Mouse (Mus musculus): ENCODE data around the gene Gm49380. TPM values are rescaled to one million over a fixed set of nuclear protein-coding genes. Genes with fewer than 3 reads are reported as not detected.

Gene Gm49380
- polyA plus RNA-seq, 1 experiment from 2014 or later, result 0.29 TPM

DNA sequence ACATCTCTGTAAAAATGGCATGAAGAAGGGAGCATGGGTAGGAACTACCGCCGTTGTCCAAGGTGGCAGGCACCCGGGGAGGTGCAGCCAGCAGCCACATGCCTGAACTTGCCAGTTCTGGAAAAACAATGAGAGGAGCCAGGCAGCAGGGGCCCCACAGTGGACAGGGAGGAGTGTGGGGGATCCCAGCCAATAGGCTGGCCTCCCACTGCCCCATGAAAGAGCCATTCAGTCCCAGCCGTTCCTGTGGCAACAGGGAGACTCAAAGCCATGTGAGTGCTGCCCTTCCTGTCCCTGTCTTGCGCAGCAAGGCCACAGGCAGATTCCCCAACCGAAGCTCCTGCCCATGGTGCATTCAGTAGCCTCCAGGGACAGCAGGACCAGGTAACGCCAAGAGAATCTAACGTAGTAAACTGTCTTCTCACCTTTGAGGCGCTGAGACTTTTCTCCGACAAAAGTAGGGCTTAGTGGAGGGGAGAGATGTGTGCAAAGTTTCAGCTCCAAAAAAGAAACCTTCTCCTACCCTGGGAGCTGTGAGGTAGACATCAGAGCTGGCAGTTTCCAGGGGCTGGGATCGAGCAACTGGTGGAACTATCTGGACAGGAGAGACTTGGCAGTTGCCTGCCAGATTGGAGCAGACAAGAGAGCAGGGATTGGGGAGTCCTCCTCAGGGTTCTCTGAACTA is 41.2 kb downstream of the Gm49380 start:
- Histone ChIP-seq H3K9me3 (ENCODE audit: low read length) (no peaks in the 10 kb centered on the region), H3K4me2 (replicated peaks; ENCODE audit: low read depth, low read length) (no peak overlapping the region), H3K4me1 (ENCODE audit: insufficient read depth, low read depth, low read length) (peaks cover 3% of the 10 kb centered on the region; the same call in 1 of the 2 replicates), H3K4me3 (ENCODE audit: low read depth, low read length) (no peak overlapping the region), H3K27ac (ENCODE audit: low read length) (no peak overlapping the region), H3K27me3 (replicated peaks; ENCODE audit: insufficient read depth, low read length) (no peaks in the 10 kb centered on the region; the same call in 1 of the 2 replicates), H3K9ac (replicated peaks; ENCODE audit: low read depth) (no peak overlapping the region), H3K36me3 (ENCODE audit: insufficient read depth, low read length) (no peaks in the 10 kb centered on the region)
- TF ChIP-seq CTCF (IDR thresholded peaks at IDR 0.05) (no peak), EP300 (IDR thresholded peaks at IDR 0.05) (no peak)
- 0 out of 2 replicates have a peak, but pooled peaks have one; percentile 12 for ATAC-seq
- 36% methylated on average over 11 of the region's 11 CpGs for WGBS
- DNase-seq (ENCODE audit: low spot score), result no peak

DNA sequence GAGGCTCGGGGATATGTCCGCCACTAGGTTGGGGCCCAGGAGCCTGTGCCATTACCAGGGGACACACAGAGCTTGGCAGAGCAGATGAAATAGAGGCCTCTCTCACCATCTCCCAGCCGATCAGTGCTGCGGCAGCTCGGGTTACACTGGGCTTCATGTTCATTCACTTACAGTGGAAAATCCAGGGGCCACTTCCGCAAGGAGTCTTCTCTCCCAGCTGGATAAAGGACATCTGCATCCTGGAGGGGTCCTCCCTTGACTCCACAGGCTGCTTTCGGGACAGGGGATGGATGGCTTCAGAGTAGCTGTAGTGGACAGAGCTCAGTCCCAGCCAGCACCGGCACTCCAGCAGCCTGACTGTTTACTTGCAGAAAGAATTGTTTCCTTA is 42.5 kb downstream of the Gm49380 start:
- peaks cover 3% of the 10 kb centered on the region; the same call in 1 of the 2 replicates for H3K4me1 ChIP-seq (ENCODE audit: insufficient read depth, low read depth, low read length)
- no peak overlapping the region for H3K27ac ChIP-seq (ENCODE audit: low read length)
- no peak overlapping the region for H3K9ac ChIP-seq (replicated peaks; ENCODE audit: low read depth)
- DNase-seq (ENCODE audit: low spot score), result no peak
- no peak for TF ChIP-seq CTCF (IDR thresholded peaks at IDR 0.05)
- no peak for TF ChIP-seq EP300 (IDR thresholded peaks at IDR 0.05)
- H3K27me3 ChIP-seq (replicated peaks; ENCODE audit: insufficient read depth, low read length), result no peaks in the 10 kb centered on the region; the same call in 1 of the 2 replicates
- ATAC-seq, result no peak
- H3K36me3 ChIP-seq (ENCODE audit: insufficient read depth, low read length), result no peaks in the 10 kb centered on the region
- WGBS, result 41% methylated on average over 8 of the region's 8 CpGs
- no peak overlapping the region for H3K4me3 ChIP-seq (ENCODE audit: low read depth, low read length)
- no peak overlapping the region for H3K4me2 ChIP-seq (replicated peaks; ENCODE audit: low read depth, low read length)
- H3K9me3 ChIP-seq (ENCODE audit: low read length), result no peaks in the 10 kb centered on the region

GRCm38 (mm10) chr9:44070113-44070843 is 43.0 kb downstream of the Gm49380 start:
- Histone ChIP-seq H3K4me3 (ENCODE audit: low read depth, low read length) (no peak overlapping the region), H3K4me1 (ENCODE audit: insufficient read depth, low read depth, low read length) (peaks cover 3% of the 10 kb centered on the region; the same call in 1 of the 2 replicates), H3K27me3 (replicated peaks; ENCODE audit: insufficient read depth, low read length) (no peaks in the 10 kb centered on the region; the same call in 1 of the 2 replicates), H3K9ac (replicated peaks; ENCODE audit: low read depth) (no peak overlapping the region), H3K27ac (ENCODE audit: low read length) (no peak overlapping the region), H3K4me2 (replicated peaks; ENCODE audit: low read depth, low read length) (no peak overlapping the region), H3K9me3 (ENCODE audit: low read length) (no peaks in the 10 kb centered on the region), H3K36me3 (ENCODE audit: insufficient read depth, low read length) (no peaks in the 10 kb centered on the region)
- 60% methylated on average over 14 of the region's 14 CpGs for WGBS
- TF ChIP-seq CTCF (IDR thresholded peaks at IDR 0.05) (no peak), EP300 (IDR thresholded peaks at IDR 0.05) (no peak)
- DNase-seq (ENCODE audit: low spot score) (no peak), ATAC-seq (no peak)

GRCm38 (mm10) chr9:44069252-44069651 is 44.0 kb downstream of the Gm49380 start:
- DNase-seq (ENCODE audit: low spot score) (no peak), ATAC-seq (no peak)
- Histone ChIP-seq H3K9ac (replicated peaks; ENCODE audit: low read depth) (no peak overlapping the region), H3K36me3 (ENCODE audit: insufficient read depth, low read length) (no peaks in the 10 kb centered on the region), H3K27me3 (replicated peaks; ENCODE audit: insufficient read depth, low read length) (no peaks in the 10 kb centered on the region; the same call in 1 of the 2 replicates), H3K27ac (ENCODE audit: low read length) (no peak overlapping the region), H3K4me2 (replicated peaks; ENCODE audit: low read depth, low read length) (no peak overlapping the region), H3K9me3 (ENCODE audit: low read length) (no peaks in the 10 kb centered on the region), H3K4me1 (ENCODE audit: insufficient read depth, low read depth, low read length) (peaks cover 3% of the 10 kb centered on the region; the same call in 1 of the 2 replicates), H3K4me3 (ENCODE audit: low read depth, low read length) (no peak overlapping the region)
- no peak for TF ChIP-seq CTCF (IDR thresholded peaks at IDR 0.05)
- no peak for TF ChIP-seq EP300 (IDR thresholded peaks at IDR 0.05)
- 19% methylated on average over 7 of the region's 7 CpGs for WGBS

DNA sequence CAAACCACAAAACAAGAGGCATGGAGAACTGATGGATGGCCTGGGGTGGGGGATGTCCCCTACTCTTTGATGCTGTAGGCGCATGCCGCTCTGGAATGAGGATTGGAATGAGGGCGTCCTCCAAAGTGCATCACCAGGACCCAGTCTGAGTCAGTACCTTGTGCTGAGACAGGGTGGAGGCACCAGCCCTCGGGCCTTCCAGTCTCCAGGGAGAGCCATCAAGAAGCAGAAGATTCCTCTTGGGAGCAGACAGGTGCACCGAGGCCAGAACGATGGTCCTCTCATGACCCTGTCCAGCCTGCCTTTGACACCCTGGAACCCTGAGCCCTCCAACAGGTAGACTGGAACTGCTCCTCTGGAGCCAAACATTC is 45.4 kb downstream of the Gm49380 start:
- H3K4me3 ChIP-seq (ENCODE audit: low read depth, low read length), result no peak overlapping the region
- H3K4me2 ChIP-seq (replicated peaks; ENCODE audit: low read depth, low read length), result no peak overlapping the region
- H3K36me3 ChIP-seq (ENCODE audit: insufficient read depth, low read length), result no peaks in the 10 kb centered on the region
- no peaks in the 10 kb centered on the region; the same call in 1 of the 2 replicates for H3K27me3 ChIP-seq (replicated peaks; ENCODE audit: insufficient read depth, low read length)
- H3K9ac ChIP-seq (replicated peaks; ENCODE audit: low read depth), result no peak overlapping the region
- H3K9me3 ChIP-seq (ENCODE audit: low read length), result no peaks in the 10 kb centered on the region
- no peak overlapping the region for H3K27ac ChIP-seq (ENCODE audit: low read length)
- H3K4me1 ChIP-seq (ENCODE audit: insufficient read depth, low read depth, low read length), result peaks cover 3% of the 10 kb centered on the region; the same call in 1 of the 2 replicates
- ATAC-seq (no peak), DNase-seq (ENCODE audit: low spot score) (no peak)
- TF ChIP-seq EP300 (IDR thresholded peaks at IDR 0.05), result no peak
- WGBS, result 78% methylated on average over 6 of the region's 6 CpGs

- H3K4me2 ChIP-seq (replicated peaks; ENCODE audit: low read depth, low read length), result peak overlapping the region; percentile 76
- no peak for DNase-seq (ENCODE audit: low spot score)
- H3K27ac ChIP-seq (ENCODE audit: low read length), result no peak overlapping the region
- H3K36me3 ChIP-seq (ENCODE audit: insufficient read depth, low read length), result no peaks in the 10 kb centered on the region
- no peak for TF ChIP-seq CTCF (IDR thresholded peaks at IDR 0.05)
- no peak for TF ChIP-seq EP300 (IDR thresholded peaks at IDR 0.05)
- no peaks in the 10 kb centered on the region; the same call in 1 of the 2 replicates for H3K27me3 ChIP-seq (replicated peaks; ENCODE audit: insufficient read depth, low read length)
- no peak; the same call in 1 of the 2 replicates for ATAC-seq
- peak overlapping the region; percentile 40 for H3K4me3 ChIP-seq (ENCODE audit: low read depth, low read length)
- H3K9me3 ChIP-seq (ENCODE audit: low read length), result no peaks in the 10 kb centered on the region
- H3K4me1 ChIP-seq (ENCODE audit: insufficient read depth, low read depth, low read length), result peaks cover 3% of the 10 kb centered on the region; the same call in 1 of the 2 replicates
- H3K9ac ChIP-seq (replicated peaks; ENCODE audit: low read depth), result peak overlapping the region; percentile 26; the same call in 1 of the 2 replicates
- 6% methylated on average over 15 of the region's 15 CpGs for WGBS
Measured at GRCm38 (mm10) chr9:44067241-44067959, 45.9 kb downstream of the Gm49380 start.

Data from lung, postnatal 0 days (tissue).